Mouse (Mus musculus) 3134 (cell line): ENCODE data around the gene Aox4.

ENCODE experiments used
- DNase-seq: peaks from one replicate; pipeline ENCODE4 v3.0.0-alpha.2; 2011; ENCODE audit warnings: low spot score; ENCODE audit not compliant: insufficient read length; ENCODE audit errors: extremely low read depth

Gene Aox4

GRCm38 (mm10) chr1:58210203-58210602 is at the start of gene Aox4:
Gene Aox4, plus strand, starts transcription at chr1:58210397.
- DNase-seq, result no peak

GRCm38 (mm10) chr1:58169893-58170292 is 40.3 kb upstream of the Aox4 start:
- DNase-seq, result no peak

GRCm38 (mm10) chr1:58188514-58189175 is 21.6 kb upstream of the Aox4 start:
- DNase-seq, result no peak

GRCm38 (mm10) chr1:58194317-58194716 is 15.9 kb upstream of the Aox4 start:
- DNase-seq, result no peak

- DNase-seq, result no peak
Measured at GRCm38 (mm10) chr1:58194988-58195387, 15.2 kb upstream of the Aox4 start.

GRCm38 (mm10) chr1:58195541-58195940 is 14.7 kb upstream of the Aox4 start:
- no peak for DNase-seq

- no peak for DNase-seq
Measured at GRCm38 (mm10) chr1:58197023-58197422, 13.2 kb upstream of the Aox4 start.

GRCm38 (mm10) chr1:58198386-58198785 is 11.8 kb upstream of the Aox4 start:
- DNase-seq, result no peak

- no peak for DNase-seq
Measured at GRCm38 (mm10) chr1:58212805-58213204, 2.6 kb downstream of the Aox4 start.

- no peak for DNase-seq
Measured at GRCm38 (mm10) chr1:58213838-58214237, 3.6 kb downstream of the Aox4 start.

GRCm38 (mm10) chr1:58215353-58215752 is 5.2 kb downstream of the Aox4 start:
- DNase-seq, result no peak

GRCm38 (mm10) chr1:58215956-58216532 is 5.8 kb downstream of the Aox4 start:
- no peak for DNase-seq

- no peak for DNase-seq
Measured at GRCm38 (mm10) chr1:58221070-58221469, 10.9 kb downstream of the Aox4 start.

GRCm38 (mm10) chr1:58221879-58222278 is 11.7 kb downstream of the Aox4 start:
- DNase-seq, result no peak

GRCm38 (mm10) chr1:58228086-58228485 is 17.9 kb downstream of the Aox4 start:
- no peak for DNase-seq

GRCm38 (mm10) chr1:58228916-58229315 is 18.7 kb downstream of the Aox4 start:
- DNase-seq, result no peak

- no peak for DNase-seq
Measured at GRCm38 (mm10) chr1:58229774-58230173, 19.6 kb downstream of the Aox4 start.

GRCm38 (mm10) chr1:58230542-58230941 is 20.3 kb downstream of the Aox4 start:
- DNase-seq, result no peak

- no peak for DNase-seq
Measured at GRCm38 (mm10) chr1:58235405-58235804, 25.2 kb downstream of the Aox4 start.

GRCm38 (mm10) chr1:58237527-58238299 is 27.5 kb downstream of the Aox4 start:
- no peak for DNase-seq

- DNase-seq, result no peak
Measured at GRCm38 (mm10) chr1:58238440-58238839, 28.2 kb downstream of the Aox4 start.

GRCm38 (mm10) chr1:58238961-58239360 is 28.8 kb downstream of the Aox4 start:
- DNase-seq, result no peak
